Mouse (Mus musculus) cerebellum, postnatal 14 days (tissue): ENCODE measurements around the gene Sept9.

ENCODE experiments used
- DNase-seq, 2 experiments: peaks; one replicate each; pipeline ENCODE4 v3.0.0; 2021; ENCODE audit warnings: mixed read lengths in 2 of 2

The Sept9 gene

GRCm38 (mm10) chr11:117349429-117350363 is 150.2 kb downstream of the Sept9 start:
- no peak for DNase-seq

- no peak for DNase-seq
These were observed 151.2 kb downstream of the Sept9 start for GRCm38 (mm10) chr11:117350462-117351222.

- no peak for DNase-seq
These were observed 153.7 kb downstream of the Sept9 start for GRCm38 (mm10) chr11:117353126-117353525.

- no peak for DNase-seq
These were observed 154.6 kb downstream of the Sept9 start for GRCm38 (mm10) chr11:117354107-117354506.

- DNase-seq = no peak
These were observed 157.5 kb downstream of the Sept9 start for GRCm38 (mm10) chr11:117356937-117357336.

GRCm38 (mm10) chr11:117357916-117358639 is 158.6 kb downstream of the Sept9 start:
- peak; percentile 96 to 99 for DNase-seq

GRCm38 (mm10) chr11:117359161-117359560 is 159.7 kb downstream of the Sept9 start:
- no peak for DNase-seq

GRCm38 (mm10) chr11:117359870-117360269 is 160.4 kb downstream of the Sept9 start:
- peak; percentile 82 to 85 for DNase-seq

- no peak for DNase-seq
These were observed 161.1 kb downstream of the Sept9 start for GRCm38 (mm10) chr11:117360561-117360960.

- DNase-seq = no peak
These were observed 162.8 kb downstream of the Sept9 start for GRCm38 (mm10) chr11:117362307-117362706.

- DNase-seq = no peak
These were observed 164.5 kb downstream of the Sept9 start for GRCm38 (mm10) chr11:117363918-117364317.

GRCm38 (mm10) chr11:117366426-117366825 is 167.0 kb downstream of the Sept9 start:
- peak; percentile 57 to 82 for DNase-seq

GRCm38 (mm10) chr11:117366861-117367357 is 167.4 kb downstream of the Sept9 start:
- DNase-seq = no peak

GRCm38 (mm10) chr11:117367937-117368336 is 168.5 kb downstream of the Sept9 start:
- no peak for DNase-seq

GRCm38 (mm10) chr11:117369347-117369746 is 169.9 kb downstream of the Sept9 start:
- DNase-seq = no peak

GRCm38 (mm10) chr11:117370262-117370850 is 170.9 kb downstream of the Sept9 start:
- DNase-seq = no peak

GRCm38 (mm10) chr11:117372537-117372936 is 173.1 kb downstream of the Sept9 start:
- DNase-seq = no peak

- peak in 1 of 2 experiments; percentile 54 for DNase-seq
These were observed 173.7 kb downstream of the Sept9 start for GRCm38 (mm10) chr11:117373195-117373594.

- no peak for DNase-seq
These were observed 174.4 kb downstream of the Sept9 start for GRCm38 (mm10) chr11:117373870-117374269.

- no peak for DNase-seq
These were observed 174.8 kb downstream of the Sept9 start for GRCm38 (mm10) chr11:117374288-117374687.

GRCm38 (mm10) chr11:117379774-117380173 is 180.3 kb downstream of the Sept9 start:
- DNase-seq = no peak

GRCm38 (mm10) chr11:117384235-117384634 is 184.8 kb downstream of the Sept9 start:
- no peak for DNase-seq
